Mouse (Mus musculus): ENCODE measurements around the gene Lag3.

GRCm38 (mm10) chr6:124937493-124937892 is 26.0 kb upstream of the Lag3 start:
- TF ChIP-seq CTCF (IDR thresholded peaks at IDR 0.05; ENCODE audit: low read depth, low read length): no peak
- no peak for TF ChIP-seq POLR2A (IDR thresholded peaks at IDR 0.05; ENCODE audit: borderline replicate concordance, low read depth, low read length)
